Mouse (Mus musculus): Measurements from ENCODE around the gene Lhx1.

The Lhx1 gene

GRCm38 (mm10) chr11:84481661-84482060, 43.7 kb downstream of the Lhx1 start:
- DNase-seq (ENCODE audit: low spot score) = no peak

GRCm38 (mm10) chr11:84480451-84480850, 44.9 kb downstream of the Lhx1 start:
- DNase-seq (ENCODE audit: low spot score) = no peak

GRCm38 (mm10) chr11:84476641-84477040, 48.7 kb downstream of the Lhx1 start:
- DNase-seq (ENCODE audit: low spot score) = no peak

- no peak for DNase-seq (ENCODE audit: low spot score)
Measured at GRCm38 (mm10) chr11:84475991-84476390, 49.3 kb downstream of the Lhx1 start.

GRCm38 (mm10) chr11:84473093-84473667, 52.2 kb downstream of the Lhx1 start:
- no peak for DNase-seq (ENCODE audit: low spot score)
